Mouse (Mus musculus) limb, embryonic 10.5 days (tissue): ENCODE results near the gene Nhsl1. TPM values are rescaled to one million over a fixed set of nuclear protein-coding genes. Genes with fewer than 3 reads are reported as not detected.

Source experiments
- DNase-seq: peaks from one replicate; pipeline ENCODE4 v3.0.0-alpha.2; 2017; ENCODE audit warnings: low spot score
- H3K27ac ChIP-seq: fragments of 300-500 bp; sonication (generic); 2 replicates; pipeline ENCODE4 v1.5.1; 2016; ENCODE audit warnings: mild to moderate bottlenecking
- H3K27me3 ChIP-seq: fragments of 300-500 bp; sonication (generic); 2 replicates; pipeline ENCODE4 v1.6.1; 2016; ENCODE audit warnings: low read depth, mild to moderate bottlenecking; ENCODE audit not compliant: poor library complexity, severe bottlenecking
- H3K36me3 ChIP-seq: fragments of 300-500 bp; sonication (generic); 2 replicates; pipeline ENCODE4 v1.6.1; 2016; ENCODE audit warnings: mild to moderate bottlenecking, moderate library complexity
- H3K4me1 ChIP-seq: fragments of 300-500 bp; sonication (generic); 2 replicates; pipeline ENCODE4 v1.6.1; 2016
- H3K4me3 ChIP-seq: fragments of 300-500 bp; sonication (generic); 2 replicates; pipeline ENCODE4 v1.5.1; 2016; ENCODE audit warnings: mild to moderate bottlenecking, moderate library complexity
- H3K9me3 ChIP-seq: fragments of 300-500 bp; sonication (generic); replicated peaks from 2 replicates; pipeline ENCODE4 v1.6.1; 2016; ENCODE audit warnings: mild to moderate bottlenecking
- WGBS: fragments of 180-500 bp; shearing (Covaris S2); methylation state at CpG from one replicate; pipeline ENCODE4 v1.1.7; 2016; 5-methylcytosine and 5-hydroxymethylcytosine counted together
- polyA plus RNA-seq: library from polyadenylated mRNA; unstranded; fragments of >200 nt; fragmentation: Nextera tagmentation; extraction: Ambion mirVana; gene quantifications from 2 replicates; pipeline ENCODE4 v1.2.1, GENCODE M21; 2016

Gene Nhsl1
- polyA plus RNA-seq, 1 experiment from 2014 or later, result 8.6 TPM

- WGBS, result 73% methylated on average over 8 of the region's 8 CpGs
- Histone ChIP-seq H3K4me3 (no peak overlapping the region), H3K4me1 (peaks cover 20% of the 10 kb centered on the region; the same call in 1 of the 2 replicates), H3K27ac (no peak overlapping the region), H3K27me3 (no peaks in the 10 kb centered on the region), H3K9me3 (no peaks in the 10 kb centered on the region), H3K36me3 (no peaks in the 10 kb centered on the region)
- DNase-seq, result no peak
Observed at GRCm38 (mm10) chr10:18354103-18354502, 35.3 kb downstream of the Nhsl1 start.

DNA sequence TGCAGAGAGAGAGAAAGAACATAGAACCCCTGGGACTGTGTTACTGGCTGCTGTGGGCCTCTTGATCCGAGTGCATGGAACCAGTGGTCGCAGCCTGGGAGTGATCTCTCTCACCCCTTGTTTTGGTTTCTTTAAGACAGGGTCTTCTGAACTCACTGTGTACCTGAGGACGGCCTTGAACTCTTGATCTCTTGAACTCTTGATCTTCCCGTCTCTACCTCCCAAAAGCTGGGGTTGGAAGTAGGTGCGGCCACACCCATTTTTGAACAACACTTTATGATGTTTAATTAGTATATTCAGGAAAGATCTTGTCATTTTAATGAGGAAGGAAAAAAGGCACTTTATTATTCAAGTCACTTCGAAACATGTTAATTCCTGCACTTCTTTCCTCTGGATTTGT is 37.7 kb downstream of the Nhsl1 start:
- Histone ChIP-seq H3K36me3 (no peaks in the 10 kb centered on the region), H3K9me3 (no peaks in the 10 kb centered on the region), H3K4me3 (no peak overlapping the region), H3K4me1 (peaks cover 20% of the 10 kb centered on the region; the same call in 1 of the 2 replicates), H3K27ac (no peak overlapping the region), H3K27me3 (no peaks in the 10 kb centered on the region)
- 92% methylated on average over 6 of the region's 6 CpGs for WGBS
- DNase-seq, result no peak

DNA sequence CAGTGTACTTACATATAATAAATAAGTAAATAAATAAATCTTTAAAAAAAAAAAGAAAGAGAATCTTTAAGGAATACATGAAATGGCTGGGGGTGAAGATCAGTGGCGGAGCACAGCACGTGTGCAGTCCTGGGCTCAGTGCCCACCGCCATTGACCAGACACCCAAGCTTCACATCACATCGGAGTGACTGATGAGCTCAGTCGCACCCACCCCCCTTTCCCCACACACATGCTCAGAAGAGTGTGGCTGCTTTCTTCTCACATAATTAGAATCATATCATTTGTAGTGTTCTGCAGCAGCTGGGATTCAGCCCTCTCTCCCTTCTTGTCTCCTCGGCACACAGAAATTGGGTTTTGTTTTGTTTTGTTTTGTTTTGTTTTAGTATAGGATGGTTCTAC is 38.4 kb downstream of the Nhsl1 start:
- no peak for DNase-seq
- WGBS, result 91% methylated on average over 6 of the region's 6 CpGs
- Histone ChIP-seq H3K4me3 (no peak overlapping the region), H3K9me3 (no peaks in the 10 kb centered on the region), H3K4me1 (peaks cover 20% of the 10 kb centered on the region; the same call in 1 of the 2 replicates), H3K27ac (no peak overlapping the region), H3K36me3 (no peaks in the 10 kb centered on the region), H3K27me3 (no peaks in the 10 kb centered on the region)

- 88% methylated on average over 5 of the region's 5 CpGs for WGBS
- no peak overlapping the region for H3K4me3 ChIP-seq
Observed at GRCm38 (mm10) chr10:18358461-18358860, 39.7 kb downstream of the Nhsl1 start.

GRCm38 (mm10) chr10:18360175-18360574 is 41.4 kb downstream of the Nhsl1 start:
- DNase-seq, result no peak
- H3K27me3 ChIP-seq, result no peaks in the 10 kb centered on the region
- WGBS, result 94% methylated on average over 6 of the region's 6 CpGs
- no peak overlapping the region for H3K4me3 ChIP-seq
- no peaks in the 10 kb centered on the region for H3K9me3 ChIP-seq
- no peaks in the 10 kb centered on the region for H3K36me3 ChIP-seq
- no peak overlapping the region for H3K27ac ChIP-seq
- peaks cover 8% of the 10 kb centered on the region; the same call in 1 of the 2 replicates for H3K4me1 ChIP-seq

More at GRCm38 (mm10) chr10:18358461-18358860, 39.7 kb downstream of the Nhsl1 start:
- Histone ChIP-seq H3K36me3 (no peaks in the 10 kb centered on the region), H3K4me1 (peaks cover 20% of the 10 kb centered on the region; the same call in 1 of the 2 replicates), H3K9me3 (no peaks in the 10 kb centered on the region), H3K27me3 (no peaks in the 10 kb centered on the region), H3K27ac (no peak overlapping the region)
- DNase-seq, result no peak

DNA sequence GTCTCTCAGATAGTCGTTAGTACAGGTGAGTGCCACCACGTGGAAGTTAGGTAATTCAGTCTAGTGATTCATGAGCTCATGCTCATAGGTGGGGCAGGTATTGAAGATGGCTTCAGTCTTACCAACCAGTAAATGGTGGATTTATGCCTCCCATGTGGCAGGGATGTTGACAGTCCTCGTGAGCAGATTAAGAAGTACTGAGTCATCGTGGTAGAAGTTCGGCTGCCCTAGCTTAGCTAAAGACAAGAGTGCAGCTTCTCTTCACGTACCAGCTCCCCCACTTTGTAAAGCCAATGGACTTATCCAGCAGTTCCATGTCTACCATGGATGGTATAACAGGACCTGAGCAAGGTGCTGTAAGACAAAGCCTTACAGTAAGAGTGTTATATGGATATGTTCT is 46.6 kb downstream of the Nhsl1 start:
- H3K4me3 ChIP-seq, result no peak overlapping the region
- H3K9me3 ChIP-seq, result no peaks in the 10 kb centered on the region
- no peaks in the 10 kb centered on the region for H3K36me3 ChIP-seq
- no peak for DNase-seq
- H3K4me1 ChIP-seq, result peaks cover 6% of the 10 kb centered on the region
- H3K27ac ChIP-seq, result no peak overlapping the region
- WGBS, result 92% methylated on average over 6 of the region's 6 CpGs
- no peaks in the 10 kb centered on the region for H3K27me3 ChIP-seq

DNA sequence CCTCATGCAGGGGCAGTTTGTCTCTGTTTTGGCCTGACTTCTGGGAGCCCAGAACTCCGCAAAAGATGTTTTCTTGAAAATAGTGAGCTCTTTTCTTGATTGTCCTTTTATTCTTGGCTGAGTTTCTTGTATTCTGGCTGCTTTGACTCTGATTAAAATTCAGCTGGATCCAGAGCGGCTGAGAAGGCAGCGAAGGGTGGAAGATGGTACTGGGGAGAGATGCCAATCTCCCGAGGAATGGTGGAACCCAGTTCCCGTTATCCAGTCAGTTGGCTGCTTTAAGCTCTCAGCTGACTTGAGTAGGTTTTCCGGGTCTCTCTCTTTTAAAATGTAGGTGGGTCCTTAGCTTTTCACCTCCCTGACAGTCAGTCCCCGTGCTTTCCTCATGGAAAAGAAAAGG is 47.9 kb downstream of the Nhsl1 start:
- H3K4me3 ChIP-seq, result no peak overlapping the region
- DNase-seq, result no peak
- no peaks in the 10 kb centered on the region for H3K36me3 ChIP-seq
- H3K27ac ChIP-seq, result no peak overlapping the region
- H3K9me3 ChIP-seq, result no peaks in the 10 kb centered on the region
- H3K4me1 ChIP-seq, result peaks cover 18% of the 10 kb centered on the region
- no peaks in the 10 kb centered on the region for H3K27me3 ChIP-seq
- WGBS, result 83% methylated on average over 7 of the region's 7 CpGs

DNA sequence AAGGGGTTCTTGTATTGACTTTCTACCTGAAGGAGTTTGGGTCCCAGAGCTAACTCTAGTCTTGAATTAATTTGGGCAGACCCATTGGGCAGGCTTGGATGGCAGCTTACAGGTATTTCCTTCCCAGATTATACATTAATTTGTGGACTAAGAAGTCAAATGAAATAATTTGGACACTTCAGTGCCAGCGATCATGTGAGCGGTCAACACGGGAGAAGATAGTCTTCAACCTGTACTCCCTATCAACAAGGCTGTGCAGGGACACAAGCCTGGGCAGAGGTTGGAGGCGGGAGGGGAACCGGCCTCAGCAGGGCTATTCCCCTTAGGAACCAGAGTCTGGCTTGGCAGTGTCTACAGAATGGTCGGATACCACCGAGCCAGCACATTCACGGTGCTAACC is 49.3 kb downstream of the Nhsl1 start:
- Histone ChIP-seq H3K4me1 (peaks cover 25% of the 10 kb centered on the region), H3K4me3 (no peak overlapping the region), H3K27ac (no peak overlapping the region), H3K36me3 (no peaks in the 10 kb centered on the region), H3K27me3 (no peaks in the 10 kb centered on the region), H3K9me3 (no peaks in the 10 kb centered on the region)
- WGBS, result 91% methylated on average over 8 of the region's 8 CpGs
- DNase-seq, result no peak

DNA sequence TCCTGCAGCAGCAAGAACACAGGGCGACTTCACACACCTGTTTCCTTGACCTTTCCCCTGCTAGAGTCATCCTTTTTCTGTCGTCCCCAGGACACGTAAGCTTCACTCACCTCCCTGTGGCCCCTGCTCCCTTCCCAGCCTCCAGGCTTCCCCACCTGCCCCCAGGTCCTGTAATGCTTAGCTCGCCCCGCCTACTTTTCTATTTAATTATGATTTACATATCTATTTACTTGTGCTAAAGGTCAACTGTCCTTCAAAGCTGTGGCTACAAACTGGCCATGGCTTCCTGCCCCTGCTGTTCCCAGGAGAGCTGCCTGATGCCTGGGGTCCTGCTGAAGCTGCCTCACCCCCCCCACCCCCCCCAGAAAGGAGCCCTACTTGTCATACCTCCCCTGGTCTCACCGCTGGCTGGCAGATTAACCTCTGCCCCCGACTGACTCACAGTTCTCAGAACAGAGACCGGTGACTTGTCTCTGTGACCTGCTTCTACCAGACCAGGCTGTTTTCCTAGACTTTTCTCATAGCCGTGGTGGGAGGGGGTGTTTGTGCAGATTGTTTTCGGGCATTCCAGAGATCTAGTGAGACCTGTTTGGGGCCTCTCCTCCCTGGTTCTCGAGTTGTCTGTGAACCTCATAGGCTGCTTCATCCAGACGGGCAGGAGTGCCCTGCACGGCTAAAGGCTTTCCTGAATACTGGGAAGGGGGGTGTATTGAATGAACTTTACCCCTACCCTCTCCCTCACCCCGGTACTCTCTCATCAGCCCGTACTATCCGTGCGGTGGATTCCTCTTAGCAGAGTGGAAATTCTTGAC is 51.9 kb downstream of the Nhsl1 start:
- no peaks in the 10 kb centered on the region for H3K27me3 ChIP-seq
- H3K27ac ChIP-seq, result peak overlapping the region; percentile 53; the same call in 1 of the 2 replicates
- H3K9me3 ChIP-seq, result no peaks in the 10 kb centered on the region
- DNase-seq, result no peak
- 0 out of 2 replicates have a peak overlapping the region, but pooled peaks have one; percentile 4 for H3K4me3 ChIP-seq
- H3K4me1 ChIP-seq, result peaks cover 28% of the 10 kb centered on the region
- 24% methylated on average over 17 of the region's 17 CpGs for WGBS
- no peaks in the 10 kb centered on the region for H3K36me3 ChIP-seq

GRCm38 (mm10) chr10:18371866-18372265 is 53.1 kb downstream of the Nhsl1 start:
- no peaks in the 10 kb centered on the region for H3K27me3 ChIP-seq
- no peaks in the 10 kb centered on the region for H3K36me3 ChIP-seq
- peaks cover 28% of the 10 kb centered on the region for H3K4me1 ChIP-seq
- DNase-seq, result peak; percentile 39
- H3K9me3 ChIP-seq, result no peaks in the 10 kb centered on the region
- H3K27ac ChIP-seq, result peak overlapping the region; percentile 53; the same call in 1 of the 2 replicates
- H3K4me3 ChIP-seq, result no peak overlapping the region
- WGBS, result 52% methylated on average over 13 of the region's 13 CpGs

GRCm38 (mm10) chr10:18375301-18375700 is 56.5 kb downstream of the Nhsl1 start:
- Histone ChIP-seq H3K9me3 (no peaks in the 10 kb centered on the region), H3K4me1 (peaks cover 24% of the 10 kb centered on the region), H3K27me3 (no peaks in the 10 kb centered on the region), H3K27ac (no peak overlapping the region), H3K36me3 (no peaks in the 10 kb centered on the region), H3K4me3 (no peak overlapping the region)
- DNase-seq, result no peak
- 55% methylated on average over 3 of the region's 3 CpGs for WGBS

DNA sequence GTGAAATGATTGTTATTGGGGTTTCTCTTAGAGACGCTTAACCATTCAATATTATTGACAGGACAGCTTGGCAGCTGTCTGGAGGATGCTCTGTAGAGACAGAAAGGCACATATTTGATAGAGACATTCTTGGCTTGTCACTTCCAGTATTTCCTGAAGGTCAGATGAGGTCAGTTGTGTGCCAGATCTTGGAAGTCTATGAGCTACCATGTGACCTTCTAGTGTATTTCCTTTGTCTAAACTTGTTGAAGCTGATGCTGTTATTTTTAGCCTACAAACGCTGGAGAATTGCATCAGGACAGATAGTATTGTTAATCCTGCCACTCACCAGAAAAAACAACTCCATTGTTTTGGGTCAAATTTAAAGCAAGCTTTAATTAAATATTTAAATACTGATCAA is 66.0 kb downstream of the Nhsl1 start:
- 0 out of 2 replicates have a peak, but pooled peaks cover 5% of the 10 kb centered on the region for H3K4me1 ChIP-seq
- H3K27ac ChIP-seq, result no peak overlapping the region
- no peak for DNase-seq
- no peaks in the 10 kb centered on the region for H3K9me3 ChIP-seq
- no peaks in the 10 kb centered on the region for H3K36me3 ChIP-seq
- H3K27me3 ChIP-seq, result no peaks in the 10 kb centered on the region
- WGBS, result 80% methylated on average over 2 of the region's 2 CpGs
- no peak overlapping the region for H3K4me3 ChIP-seq

DNA sequence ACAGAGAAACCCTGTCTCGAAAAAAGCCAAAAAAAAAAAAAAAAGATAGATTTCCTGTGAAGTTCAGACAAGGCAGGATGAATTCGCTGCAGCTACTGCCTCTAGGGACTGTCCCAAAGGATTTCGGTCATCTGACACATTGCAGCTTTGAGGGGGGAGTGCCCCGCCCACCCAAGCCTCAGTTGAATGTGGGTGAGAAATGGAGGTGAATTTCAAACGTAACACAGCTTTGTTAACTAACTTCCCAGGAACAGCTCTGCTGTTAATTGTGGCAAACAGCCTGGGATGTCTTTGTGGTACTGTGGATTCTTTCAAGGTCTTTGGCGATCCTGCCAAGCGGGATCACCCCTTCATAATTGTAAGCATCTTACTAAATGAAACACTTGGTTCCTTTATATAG is 67.4 kb downstream of the Nhsl1 start:
- WGBS, result 41% methylated on average over 7 of the region's 7 CpGs
- Histone ChIP-seq H3K4me1 (0 out of 2 replicates have a peak, but pooled peaks cover 5% of the 10 kb centered on the region), H3K27me3 (no peaks in the 10 kb centered on the region), H3K36me3 (no peaks in the 10 kb centered on the region), H3K9me3 (no peaks in the 10 kb centered on the region), H3K27ac (no peak overlapping the region), H3K4me3 (no peak overlapping the region)
- no peak for DNase-seq
